Mouse (Mus musculus) embryonic facial prominence, embryonic 11.5 days (tissue): ENCODE results near the gene Fnip2. TPM values are rescaled to one million over a fixed set of nuclear protein-coding genes. Genes with fewer than 3 reads are reported as not detected.

Source experiments
- ATAC-seq: fragments of 200-750 bp; cut with Nextera tagmentation; replicated peaks from 2 replicates; pipeline ENCODE4 v1.8.0; 2017; ENCODE audit warnings: low read depth; ENCODE audit not compliant: insufficient number of reproducible peaks, low FRiP score, low TSS enrichment
- DNase-seq: peaks from one replicate; pipeline ENCODE4 v3.0.0-alpha.2; 2015; ENCODE audit warnings: low spot score
- H3K27ac ChIP-seq: fragments of 300-500 bp; sonication (generic); replicated peaks from 2 replicates; pipeline ENCODE4 v1.5.1; 2014; ENCODE audit warnings: mild to moderate bottlenecking, low read depth, low read length, control low read depth
- H3K27me3 ChIP-seq: fragments of 300-500 bp; sonication (generic); 2 replicates; pipeline ENCODE4 v1.6.1; 2014; ENCODE audit warnings: mild to moderate bottlenecking, low read length, moderate library complexity, mixed read lengths; ENCODE audit not compliant: control insufficient read depth, insufficient read depth
- H3K36me3 ChIP-seq: fragments of 300-500 bp; sonication (generic); replicated peaks from 2 replicates; pipeline ENCODE4 v1.6.1; 2014; ENCODE audit warnings: low read depth, mild to moderate bottlenecking, low read length, moderate library complexity, mixed read lengths; ENCODE audit not compliant: control insufficient read depth, insufficient read depth
- H3K4me1 ChIP-seq: fragments of 300-500 bp; sonication (generic); 2 replicates; pipeline ENCODE4 v1.6.1; 2014; ENCODE audit warnings: low read length, mixed read lengths; ENCODE audit not compliant: control insufficient read depth, insufficient read depth
- H3K4me2 ChIP-seq: fragments of 300-500 bp; sonication (generic); 2 replicates; pipeline ENCODE4 v1.6.1; 2014; ENCODE audit warnings: low read depth, mild to moderate bottlenecking, control low read depth, low read length, moderate library complexity
- H3K4me3 ChIP-seq: fragments of 300-500 bp; sonication (generic); 2 replicates; pipeline ENCODE4 v1.5.1; 2014; ENCODE audit warnings: low read depth, low read length, control low read depth
- H3K9ac ChIP-seq: fragments of 300-500 bp; sonication (generic); replicated peaks from 2 replicates; pipeline ENCODE4 v1.6.1; 2014; ENCODE audit warnings: mild to moderate bottlenecking, control low read depth, low read length
- H3K9me3 ChIP-seq: fragments of 300-500 bp; sonication (generic); replicated peaks from 2 replicates; pipeline ENCODE4 v1.6.1; 2016; ENCODE audit warnings: mild to moderate bottlenecking, low read length, inconsistent platforms, mixed read lengths; ENCODE audit not compliant: control insufficient read depth
- WGBS: fragments of 180-500 bp; shearing (Covaris S2); extraction: QIAGEN DNeasy Blood & Tissue Kit; methylation state at CpG from one replicate; pipeline ENCODE4 v1.1.7; 2014; 5-methylcytosine and 5-hydroxymethylcytosine counted together
- polyA plus RNA-seq: library from polyadenylated mRNA; unstranded; fragments of >200 nt; fragmentation: Nextera tagmentation; extraction: Ambion mirVana; gene quantifications from 2 replicates; pipeline ENCODE4 v1.2.1, GENCODE M21; 2014

The Fnip2 gene
- 3.9 and 4.5 TPM in 2 replicates for polyA plus RNA-seq

DNA sequence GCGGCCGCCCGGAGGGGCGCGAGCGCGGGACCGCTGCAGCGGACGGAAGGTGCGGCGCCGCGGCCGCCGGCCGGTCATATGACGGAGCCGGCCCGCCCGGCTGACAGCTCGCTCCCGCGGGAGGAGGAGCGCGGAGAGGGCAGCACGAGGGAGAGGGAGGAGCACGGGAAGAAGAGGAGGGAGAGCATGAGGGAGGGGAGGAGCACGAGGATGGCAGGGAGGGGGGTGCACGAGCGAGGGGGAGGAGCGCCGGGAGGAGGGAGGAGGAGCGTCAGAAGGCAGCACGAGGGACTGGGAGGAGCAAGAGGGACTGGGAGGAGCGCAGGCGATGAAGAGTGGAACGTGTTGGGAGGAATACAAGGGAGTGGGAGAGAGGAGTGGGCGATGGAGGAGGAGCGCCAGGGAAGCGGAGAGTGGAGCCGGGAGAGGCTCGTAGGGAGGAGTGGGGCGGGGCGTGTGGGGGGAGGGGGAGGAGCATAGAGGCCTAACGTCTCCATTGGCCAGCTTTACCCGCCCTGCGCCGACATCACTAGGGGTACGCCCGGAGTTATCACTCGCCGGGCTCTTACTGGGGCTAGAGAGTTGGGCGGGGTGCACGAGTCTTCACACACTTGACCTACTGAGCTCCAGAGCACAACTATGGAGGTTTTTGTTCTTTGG, at the start of gene Fnip2:
Gene Fnip2, minus strand, starts transcription at position 94 of the 660 bp plus-strand sequence.
- H3K27me3 ChIP-seq = no peaks in the 10 kb centered on the region
- under 1% methylated on average over 50 of the region's 55 CpGs for WGBS

DNA sequence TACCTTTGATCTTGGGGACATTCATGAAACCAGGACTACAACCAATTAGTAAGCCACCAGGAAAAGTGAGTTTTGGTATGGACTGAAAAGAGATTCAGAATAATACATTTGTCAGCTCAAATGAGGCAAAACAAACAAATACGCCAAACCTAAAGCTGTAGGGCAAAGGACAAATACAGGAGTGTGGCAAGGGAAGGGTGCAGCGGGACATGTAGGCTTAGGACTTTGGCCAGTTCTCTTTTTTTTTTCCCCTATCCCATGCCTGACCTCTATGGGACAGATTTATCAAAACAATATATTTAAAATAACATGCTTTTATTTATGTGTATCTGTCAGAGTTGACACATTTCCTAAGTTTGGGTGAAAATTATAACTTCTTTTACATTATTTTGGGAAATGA, 42.3 kb upstream of the Fnip2 start:
- Histone ChIP-seq H3K36me3 (peaks cover 2% of the 10 kb centered on the region), H3K27ac (no peak overlapping the region), H3K4me3 (no peak overlapping the region), H3K4me1 (no peaks in the 10 kb centered on the region), H3K4me2 (no peak overlapping the region), H3K9ac (no peak overlapping the region), H3K9me3 (no peaks in the 10 kb centered on the region), H3K27me3 (no peaks in the 10 kb centered on the region)
- no peak for ATAC-seq
- no peak for DNase-seq
- 94% methylated on average over 2 of the region's 2 CpGs for WGBS

More for the DNA sequence above, at the start of gene Fnip2:
- no peaks in the 10 kb centered on the region for H3K36me3 ChIP-seq
- ATAC-seq (peak; percentile 96), DNase-seq (peak; percentile 95)
- no peaks in the 10 kb centered on the region for H3K9me3 ChIP-seq
- peak within 1 kb of the TSS; percentile 77 for H3K4me3 ChIP-seq
- H3K9ac ChIP-seq = peak within 1 kb of the TSS; percentile 87
- H3K4me1 ChIP-seq = no peaks in the 10 kb centered on the region
- peak within 1 kb of the TSS; percentile 86 for H3K4me2 ChIP-seq
- H3K27ac ChIP-seq = peak within 1 kb of the TSS; percentile 65

DNA sequence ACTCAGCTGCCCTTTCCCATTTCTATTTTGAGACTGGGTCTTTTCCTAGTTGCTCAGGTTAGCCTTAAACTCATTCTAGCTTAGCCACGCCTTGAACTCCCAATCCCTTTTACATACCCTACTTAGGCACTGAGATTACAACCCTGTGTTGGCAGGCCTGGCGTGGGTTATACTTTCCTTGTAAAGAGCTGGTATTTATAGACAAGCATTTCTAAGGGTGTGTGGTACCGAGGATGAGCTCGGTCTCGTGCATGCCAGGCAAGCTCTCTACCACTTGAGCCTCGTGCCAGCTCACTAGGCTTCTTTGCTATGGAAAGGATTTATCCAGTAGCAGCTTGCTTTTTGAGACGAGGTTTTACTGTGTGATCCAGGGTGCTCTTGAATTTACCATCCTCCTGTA, 27.9 kb upstream of the Fnip2 start:
- Histone ChIP-seq H3K4me1 (no peaks in the 10 kb centered on the region), H3K27ac (no peak overlapping the region), H3K9me3 (no peaks in the 10 kb centered on the region), H3K4me2 (no peak overlapping the region), H3K36me3 (no peaks in the 10 kb centered on the region; the same call in none of the 2 replicates), H3K4me3 (no peak overlapping the region), H3K27me3 (no peaks in the 10 kb centered on the region), H3K9ac (no peak overlapping the region)
- 94% methylated on average over 7 of the region's 7 CpGs for WGBS
- ATAC-seq (no peak), DNase-seq (no peak)

DNA sequence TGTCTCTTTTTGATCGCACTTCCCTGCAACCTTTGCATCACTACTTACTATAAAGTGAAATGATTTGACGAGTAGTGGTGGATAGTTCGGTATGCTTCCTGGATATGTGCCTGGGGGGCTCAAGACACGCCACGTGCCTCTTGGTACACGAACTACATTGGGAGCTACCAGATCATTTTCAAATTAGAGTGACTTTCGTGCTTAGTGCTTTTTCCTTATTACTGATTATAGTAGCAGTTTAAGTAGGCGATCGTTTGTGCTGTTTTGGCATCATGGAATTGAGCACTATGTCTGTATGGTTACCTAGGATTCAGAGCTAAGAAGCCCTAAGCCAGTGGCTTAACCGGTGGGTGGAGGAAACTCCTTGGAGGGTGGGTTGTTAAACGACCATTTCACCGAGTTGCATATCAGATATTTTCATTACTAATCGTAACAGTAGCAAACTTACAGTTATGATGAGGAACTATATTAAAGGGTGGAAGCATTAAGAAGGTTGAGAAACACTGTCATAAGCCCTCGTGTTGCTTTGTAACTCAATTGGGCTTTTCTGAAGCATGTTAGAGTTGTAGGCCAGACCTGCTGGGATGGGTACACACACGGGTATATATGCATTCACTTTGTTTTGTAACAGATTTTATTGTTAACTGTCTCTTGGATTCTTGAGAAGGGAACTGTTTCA, 24.3 kb upstream of the Fnip2 start:
- H3K4me2 ChIP-seq = peak overlapping the region; percentile 59
- no peaks in the 10 kb centered on the region for H3K9me3 ChIP-seq
- 5% methylated on average over 15 of the region's 15 CpGs for WGBS
- no peaks in the 10 kb centered on the region; the same call in 1 of the 2 replicates for H3K36me3 ChIP-seq
- ATAC-seq (no peak), DNase-seq (no peak)
- H3K27ac ChIP-seq = no peak overlapping the region
- H3K4me1 ChIP-seq = no peaks in the 10 kb centered on the region
- H3K27me3 ChIP-seq = no peaks in the 10 kb centered on the region
- peak overlapping the region; percentile 80 for H3K4me3 ChIP-seq
- peak overlapping the region; percentile 89 for H3K9ac ChIP-seq

DNA sequence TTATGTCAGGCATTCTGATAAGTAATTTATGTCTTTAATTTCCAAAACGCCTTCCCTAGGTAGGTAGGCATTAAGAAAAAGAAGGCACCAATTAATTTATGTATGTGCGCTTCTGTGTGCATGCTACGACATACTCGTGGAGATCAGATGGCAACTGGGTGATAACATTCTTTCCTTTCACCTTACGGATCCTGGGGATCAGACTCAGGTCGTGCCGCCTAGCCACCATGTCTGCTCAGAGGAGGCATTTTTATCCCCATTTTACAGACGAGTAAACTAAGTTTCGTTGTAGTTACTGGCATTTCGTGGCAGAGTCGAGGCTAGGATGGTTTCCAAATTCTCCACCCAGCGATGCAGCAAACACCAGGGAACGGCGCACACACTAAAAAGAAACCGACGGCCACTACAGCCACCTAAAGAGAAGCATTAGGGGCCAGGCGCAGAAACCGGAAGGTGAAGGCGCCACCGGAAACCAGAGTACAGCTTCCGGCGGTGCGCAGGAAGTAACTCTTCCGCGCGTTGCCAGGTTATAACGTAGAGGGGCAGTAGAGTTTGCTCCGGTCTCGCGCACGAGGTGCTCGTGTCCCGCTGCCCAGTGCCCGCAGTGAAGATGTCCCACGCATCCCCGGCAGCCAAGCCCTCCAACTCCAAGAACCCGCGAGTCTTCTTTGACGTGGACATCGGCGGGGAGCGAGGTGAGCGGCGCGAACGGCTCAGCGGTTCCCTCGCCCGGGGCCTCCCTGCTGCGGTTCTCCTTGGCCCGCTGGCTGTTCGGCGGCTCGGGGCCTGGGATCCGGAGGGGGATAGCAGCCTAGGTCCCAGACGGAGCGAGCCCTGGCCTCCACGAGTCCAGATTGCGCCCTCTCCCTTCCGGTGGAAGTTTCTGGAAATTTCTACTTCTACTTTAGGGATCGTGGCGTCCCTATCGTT, 23.5 kb upstream of the Fnip2 start, which contains the start of gene Ppid:
Gene Ppid, plus strand, starts transcription at position 480 of the 930 bp plus-strand sequence.
- H3K4me1 ChIP-seq = no peaks in the 10 kb centered on the region
- peak within 1 kb of the TSS; percentile 81 for H3K27ac ChIP-seq
- H3K9ac ChIP-seq = peak within 1 kb of the TSS; percentile 89
- ATAC-seq (peak; percentile 83), DNase-seq (peak; percentile 90)
- peak within 1 kb of the TSS; percentile 59 for H3K4me2 ChIP-seq
- H3K36me3 ChIP-seq = no peaks in the 10 kb centered on the region
- H3K4me3 ChIP-seq = peak within 1 kb of the TSS; percentile 80
- H3K9me3 ChIP-seq = no peaks in the 10 kb centered on the region
- WGBS = 3% methylated on average over 63 of the region's 63 CpGs
- no peaks in the 10 kb centered on the region for H3K27me3 ChIP-seq

DNA sequence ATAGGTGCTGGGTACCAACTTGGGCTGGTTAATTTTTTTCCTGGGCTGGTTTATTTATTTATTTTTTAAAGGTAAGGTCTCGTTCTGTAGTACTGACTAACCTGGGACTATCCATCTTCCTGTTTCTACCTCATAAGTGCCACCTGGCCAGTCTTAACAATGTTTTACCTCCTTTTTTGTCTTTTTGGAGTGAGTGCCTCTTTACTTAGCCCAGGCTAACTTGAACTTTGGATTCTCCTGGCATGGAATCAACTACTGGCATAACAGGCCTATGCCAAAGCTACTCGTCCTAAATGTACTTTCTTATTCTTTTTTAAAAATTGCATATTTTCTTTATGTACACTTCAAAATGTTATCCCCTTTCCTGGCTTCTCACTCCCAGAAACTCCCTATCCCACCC, 22.1 kb upstream of the Fnip2 start:
- Histone ChIP-seq H3K9me3 (no peaks in the 10 kb centered on the region), H3K27me3 (no peaks in the 10 kb centered on the region), H3K4me1 (no peaks in the 10 kb centered on the region), H3K27ac (no peak overlapping the region), H3K36me3 (no peaks in the 10 kb centered on the region), H3K9ac (no peak overlapping the region), H3K4me2 (no peak overlapping the region), H3K4me3 (no peak overlapping the region)
- ATAC-seq (no peak), DNase-seq (no peak)
- 78% methylated on average over 2 of the region's 2 CpGs for WGBS

DNA sequence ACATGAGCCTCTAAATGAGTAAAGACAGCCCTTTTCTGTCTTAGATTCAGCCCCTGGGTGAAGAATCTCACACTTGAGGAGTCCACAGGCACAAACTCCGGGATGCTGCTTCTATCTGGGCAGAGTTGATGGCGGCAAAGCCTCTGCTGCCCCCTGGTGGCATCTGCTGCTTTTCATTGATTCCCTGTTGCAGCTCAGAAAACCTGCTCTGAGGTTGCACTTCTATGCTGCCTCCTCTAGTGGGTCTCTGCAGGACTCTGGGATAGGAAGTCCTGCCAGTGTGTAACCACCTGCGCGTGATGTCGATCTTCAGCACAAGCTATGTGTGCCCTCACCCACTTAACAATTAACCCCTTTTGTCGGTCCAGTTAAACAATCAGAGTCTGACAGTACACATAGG, 19.2 kb upstream of the Fnip2 start:
- Histone ChIP-seq H3K4me1 (no peaks in the 10 kb centered on the region), H3K27ac (no peak overlapping the region), H3K9ac (no peak overlapping the region), H3K9me3 (no peaks in the 10 kb centered on the region), H3K36me3 (no peaks in the 10 kb centered on the region), H3K27me3 (no peaks in the 10 kb centered on the region), H3K4me3 (no peak overlapping the region), H3K4me2 (no peak overlapping the region)
- DNase-seq (peak; percentile 94), ATAC-seq (peak; percentile 66; the same call in 1 of the 2 replicates)
- 6% methylated on average over 6 of the region's 6 CpGs for WGBS
